ENCODE assay signal across 19 mouse cellular contexts in the genomic region with DNA sequence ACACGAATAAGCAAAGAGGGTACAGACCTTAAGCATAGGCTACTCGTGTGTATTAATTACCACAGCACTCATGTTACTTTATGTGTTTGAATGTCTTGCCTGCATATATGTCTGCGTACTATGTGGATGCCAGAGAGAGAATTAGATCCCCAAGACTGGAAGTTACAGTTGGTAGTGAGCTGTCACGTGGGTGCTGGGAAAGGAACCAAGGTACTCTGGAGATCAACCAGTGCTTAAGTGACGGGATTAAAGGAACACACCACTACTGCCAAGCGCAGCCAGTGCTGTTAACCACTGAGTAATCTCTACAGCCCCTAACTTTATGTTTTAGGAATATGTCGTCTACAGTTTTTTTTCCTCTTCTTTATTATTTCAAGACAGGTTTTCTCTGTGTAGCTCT. TPM values are rescaled to one million over a fixed set of nuclear protein-coding genes. Genes with fewer than 3 reads are reported as not detected.
"Had no signal": no experiment of that assay in that cellular context is flagged by ENCODE, and none has a peak within 500 bp of the region (broad histone marks: within the 10 kb centered on the region; RNA-seq: fewer than 3 reads in every experiment).

No protein-coding gene starts in this region.

- H3K27ac ChIP-seq: midbrain, embryonic 10.5 days; midbrain, embryonic 12.5 days; neural tube, embryonic 13.5 days; neural tube, embryonic 15.5 days had no signal

- H3K4me3 ChIP-seq: midbrain, embryonic 10.5 days; midbrain, embryonic 12.5 days; myocyte; neural tube, embryonic 13.5 days; neural tube, embryonic 15.5 days had no signal

- DNase-seq: lung, embryonic 14.5 days; lung, postnatal 10 days; lung, postnatal 4 days; midbrain, embryonic 14.5 days; retina, postnatal 1 day; right cerebral cortex, adult 18-20 months; right cerebral cortex, postnatal 25 days; right cerebral cortex, postnatal 4 days; spleen, adult 18-20 months; thymus, adult 18-20 months; thymus, postnatal 14 days; thymus, postnatal 36 days had no signal

RNA-seq across cellular contexts. Expression of gene Gjd3, which starts 13.2 kb away (rescaled TPM):
- total RNA-seq: megakaryocyte, adult 5-6 weeks; megakaryocyte-erythroid progenitor cell, adult 5-6 weeks had no signal
